Mouse (Mus musculus): ENCODE results near the gene Ccdc144b. TPM values are rescaled to one million over a fixed set of nuclear protein-coding genes. Genes with fewer than 3 reads are reported as not detected.

Gene Ccdc144b
- total RNA-seq, 1 experiment = not detected

DNA sequence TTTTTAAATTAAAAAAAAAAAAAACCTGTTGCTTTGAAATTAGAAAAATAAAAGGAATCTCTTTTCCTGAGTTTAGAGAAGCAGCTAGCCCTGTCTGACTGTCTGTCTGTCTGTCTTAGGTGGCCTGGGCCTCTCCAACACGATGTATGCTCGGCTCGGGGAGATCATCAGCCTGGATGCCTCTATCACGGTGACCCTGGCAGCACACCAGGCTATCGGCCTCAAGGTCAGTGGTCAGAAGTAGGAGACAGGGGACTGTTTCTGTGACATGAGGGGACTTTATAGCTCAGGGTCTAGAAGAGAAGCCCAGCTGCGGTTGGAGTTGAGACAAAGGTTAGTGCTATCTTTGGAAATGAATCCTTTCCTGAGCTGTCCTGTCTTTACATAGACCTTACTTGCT lies 20.9 kb upstream of the Ccdc144b start:
- no peaks in the 10 kb centered on the region for H3K4me1 ChIP-seq (ENCODE audit: control insufficient read depth in 2 of 2, insufficient read depth in 2 of 2, low read length in 2 of 2, poor library complexity in 1 of 2)
- no peak overlapping the region for H3K4me3 ChIP-seq (ENCODE audit: insufficient read depth in 1 of 2, low read depth in 1 of 2, low read length in 2 of 2, poor library complexity in 1 of 2, severe bottlenecking in 1 of 2)
- no peak overlapping the region for H3K27ac ChIP-seq (ENCODE audit: insufficient read depth, low read depth, low read length, poor library complexity, severe bottlenecking)
- in situ Hi-C loops (cut with MboI; ENCODE audit: low sequenced_read_pairs in 2 of 2, unreplicated experiment in 2 of 2) = loop anchor here in 1 of 2 experiments (25.0 kb wide), 1 partner anchor 387 kb away; no protein-coding TSS in a partner anchor
- DNase-seq (ENCODE audit: low read depth, low spot score) = no peak
- H3K9me3 ChIP-seq (ENCODE audit: control insufficient read depth, insufficient read depth, low read depth, low read length) = no peaks in the 10 kb centered on the region
- peaks cover 49% of the 10 kb centered on the region for H3K36me3 ChIP-seq (ENCODE audit: control insufficient read depth, insufficient read depth, low read length, poor library complexity, severe bottlenecking)
- no peak for TF ChIP-seq HCFC1 (IDR thresholded peaks at IDR 0.05; ENCODE audit: borderline replicate concordance, insufficient read depth, low read length)
- TF ChIP-seq ZNF384 (IDR thresholded peaks at IDR 0.05; ENCODE audit: low read depth, low read length) = no peak
- no peak for TF ChIP-seq MAFK (IDR thresholded peaks at IDR 0.05; ENCODE audit: insufficient read depth, low read depth, low read length)
- TF ChIP-seq CHD2 (IDR thresholded peaks at IDR 0.05; ENCODE audit: low read depth, low read length) = no peak
- TF ChIP-seq ZC3H11A (IDR thresholded peaks at IDR 0.05; ENCODE audit: borderline replicate concordance, low read depth, low read length) = no peak
- H3K9ac ChIP-seq (ENCODE audit: insufficient read depth, low read depth, low read length, poor library complexity, severe bottlenecking) = no peak overlapping the region

DNA sequence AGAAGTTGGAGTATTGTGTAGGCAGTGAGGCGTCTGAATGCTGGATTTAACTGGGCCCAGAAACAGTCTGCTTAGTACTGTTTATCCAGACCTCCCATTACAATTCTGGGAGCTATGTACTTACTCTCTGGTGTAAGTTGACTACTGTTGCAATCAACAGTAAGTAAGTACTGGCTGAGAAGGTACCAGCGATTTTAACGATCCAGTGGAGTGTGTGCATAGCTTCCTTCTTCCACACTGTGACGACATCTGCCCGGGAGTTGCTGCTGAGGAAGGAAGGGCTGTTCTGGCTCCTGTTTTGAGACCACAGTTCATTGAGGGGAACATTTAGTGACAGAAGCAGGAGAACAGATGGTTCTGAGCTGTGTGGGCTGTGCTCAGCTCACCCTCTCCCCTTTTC lies 17.7 kb upstream of the Ccdc144b start:
- DNase-seq (ENCODE audit: low read depth, low spot score) = no peak
- TF ChIP-seq MAFK (IDR thresholded peaks at IDR 0.05; ENCODE audit: insufficient read depth, low read depth, low read length) = no peak
- no peak for TF ChIP-seq CHD2 (IDR thresholded peaks at IDR 0.05; ENCODE audit: low read depth, low read length)
- no peak for TF ChIP-seq ZC3H11A (IDR thresholded peaks at IDR 0.05; ENCODE audit: borderline replicate concordance, low read depth, low read length)
- TF ChIP-seq ZNF384 (IDR thresholded peaks at IDR 0.05; ENCODE audit: low read depth, low read length) = no peak
- no peak for TF ChIP-seq HCFC1 (IDR thresholded peaks at IDR 0.05; ENCODE audit: borderline replicate concordance, insufficient read depth, low read length)
- in situ Hi-C loops (cut with MboI; ENCODE audit: low sequenced_read_pairs in 2 of 2, unreplicated experiment in 2 of 2) = loop anchor here in 1 of 2 experiments (25.0 kb wide), 1 partner anchor 384 kb away; no protein-coding TSS in a partner anchor

GRCm38 (mm10) chr3:36070436-36070835 lies 17.1 kb upstream of the Ccdc144b start:
- no peak overlapping the region for H3K4me3 ChIP-seq (ENCODE audit: insufficient read depth in 1 of 2, low read depth in 1 of 2, low read length in 2 of 2, poor library complexity in 1 of 2, severe bottlenecking in 1 of 2)
- DNase-seq (ENCODE audit: low read depth, low spot score) = no peak
- H3K9ac ChIP-seq (ENCODE audit: insufficient read depth, low read depth, low read length, poor library complexity, severe bottlenecking) = no peak overlapping the region
- peaks cover 25% of the 10 kb centered on the region for H3K36me3 ChIP-seq (ENCODE audit: control insufficient read depth, insufficient read depth, low read length, poor library complexity, severe bottlenecking)
- H3K4me1 ChIP-seq (ENCODE audit: control insufficient read depth in 2 of 2, insufficient read depth in 2 of 2, low read length in 2 of 2, poor library complexity in 1 of 2) = peaks cover 0 to 2% of the 10 kb centered on the region in 2 experiments; a peak in 1 of 4 replicates
- in situ Hi-C loops (cut with MboI; ENCODE audit: low sequenced_read_pairs in 2 of 2, unreplicated experiment in 2 of 2) = loop anchor here in 1 of 2 experiments (25.0 kb wide), 1 partner anchor 383 kb away; no protein-coding TSS in a partner anchor
- no peaks in the 10 kb centered on the region for H3K9me3 ChIP-seq (ENCODE audit: control insufficient read depth, insufficient read depth, low read depth, low read length)
- no peak for TF ChIP-seq ZC3H11A (IDR thresholded peaks at IDR 0.05; ENCODE audit: borderline replicate concordance, low read depth, low read length)
- no peak for TF ChIP-seq ZNF384 (IDR thresholded peaks at IDR 0.05; ENCODE audit: low read depth, low read length)
- no peak for TF ChIP-seq MAFK (IDR thresholded peaks at IDR 0.05; ENCODE audit: insufficient read depth, low read depth, low read length)
- no peak for TF ChIP-seq HCFC1 (IDR thresholded peaks at IDR 0.05; ENCODE audit: borderline replicate concordance, insufficient read depth, low read length)
- no peak for TF ChIP-seq CHD2 (IDR thresholded peaks at IDR 0.05; ENCODE audit: low read depth, low read length)
- H3K27ac ChIP-seq (ENCODE audit: insufficient read depth, low read depth, low read length, poor library complexity, severe bottlenecking) = no peak overlapping the region

More for the DNA sequence above, 17.7 kb upstream of the Ccdc144b start:
- Histone ChIP-seq H3K4me1 (ENCODE audit: control insufficient read depth in 2 of 2, insufficient read depth in 2 of 2, low read length in 2 of 2, poor library complexity in 1 of 2) (peaks cover 0 to 2% of the 10 kb centered on the region in 2 experiments; a peak in 1 of 4 replicates), H3K9ac (ENCODE audit: insufficient read depth, low read depth, low read length, poor library complexity, severe bottlenecking) (no peak overlapping the region), H3K36me3 (ENCODE audit: control insufficient read depth, insufficient read depth, low read length, poor library complexity, severe bottlenecking) (peaks cover 30% of the 10 kb centered on the region), H3K9me3 (ENCODE audit: control insufficient read depth, insufficient read depth, low read depth, low read length) (no peaks in the 10 kb centered on the region), H3K27ac (ENCODE audit: insufficient read depth, low read depth, low read length, poor library complexity, severe bottlenecking) (no peak overlapping the region), H3K4me3 (ENCODE audit: insufficient read depth in 1 of 2, low read depth in 1 of 2, low read length in 2 of 2, poor library complexity in 1 of 2, severe bottlenecking in 1 of 2) (no peak overlapping the region)

DNA sequence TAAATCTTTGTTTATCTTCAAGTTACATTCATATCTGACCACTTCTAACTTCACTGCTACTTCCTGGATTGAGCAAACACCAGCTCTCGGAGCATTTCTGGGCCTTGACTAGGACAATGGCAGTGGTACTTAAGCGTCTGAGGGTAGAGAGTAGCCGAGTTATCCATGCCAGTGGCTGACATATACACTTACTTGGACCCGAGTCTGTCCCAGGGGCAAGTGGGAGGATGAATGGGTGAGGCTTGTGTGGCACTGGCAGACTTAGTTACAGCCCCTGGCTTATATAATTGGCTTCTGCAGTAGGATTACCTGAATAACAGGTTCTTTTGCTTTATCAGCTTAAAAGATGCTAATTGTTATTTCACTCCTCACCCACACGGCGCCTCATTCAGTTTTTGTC lies 14.4 kb upstream of the Ccdc144b start:
- DNase-seq (ENCODE audit: low read depth, low spot score) = no peak
- TF ChIP-seq HCFC1 (IDR thresholded peaks at IDR 0.05; ENCODE audit: borderline replicate concordance, insufficient read depth, low read length) (no peak), CHD2 (IDR thresholded peaks at IDR 0.05; ENCODE audit: low read depth, low read length) (no peak), ZC3H11A (IDR thresholded peaks at IDR 0.05; ENCODE audit: borderline replicate concordance, low read depth, low read length) (no peak), ZNF384 (IDR thresholded peaks at IDR 0.05; ENCODE audit: low read depth, low read length) (no peak), MAFK (IDR thresholded peaks at IDR 0.05; ENCODE audit: insufficient read depth, low read depth, low read length) (no peak)

More for the DNA sequence above, 14.4 kb upstream of the Ccdc144b start:
- in situ Hi-C loops (cut with MboI; ENCODE audit: low sequenced_read_pairs in 2 of 2, unreplicated experiment in 2 of 2) = loop anchor here in 1 of 2 experiments (25.0 kb wide), 1 partner anchor 380 kb away; no protein-coding TSS in a partner anchor
- Histone ChIP-seq H3K4me1 (ENCODE audit: control insufficient read depth in 2 of 2, insufficient read depth in 2 of 2, low read length in 2 of 2, poor library complexity in 1 of 2) (peaks cover 0 to 2% of the 10 kb centered on the region in 2 experiments; a peak in 1 of 4 replicates), H3K9ac (ENCODE audit: insufficient read depth, low read depth, low read length, poor library complexity, severe bottlenecking) (no peak overlapping the region), H3K27ac (ENCODE audit: insufficient read depth, low read depth, low read length, poor library complexity, severe bottlenecking) (no peak overlapping the region), H3K4me3 (ENCODE audit: insufficient read depth in 1 of 2, low read depth in 1 of 2, low read length in 2 of 2, poor library complexity in 1 of 2, severe bottlenecking in 1 of 2) (no peak overlapping the region), H3K36me3 (ENCODE audit: control insufficient read depth, insufficient read depth, low read length, poor library complexity, severe bottlenecking) (peaks cover 9% of the 10 kb centered on the region; the same call in 1 of the 2 replicates), H3K9me3 (ENCODE audit: control insufficient read depth, insufficient read depth, low read depth, low read length) (no peaks in the 10 kb centered on the region)
